Mouse (Mus musculus): ENCODE results near the gene Polr3g. TPM values are rescaled to one million over a fixed set of nuclear protein-coding genes. Genes with fewer than 3 reads are reported as not detected.

Gene Polr3g
- polyA plus RNA-seq, 1 experiment from 2014 or later, result 15.8 TPM

GRCm38 (mm10) chr13:81684884-81685283, 25.9 kb downstream of the Polr3g start:
- H3K36me3 ChIP-seq (ENCODE audit: control insufficient read depth, insufficient read depth, low read length), result peaks cover 24% of the 10 kb centered on the region
- no peak overlapping the region for H3K27ac ChIP-seq (replicated peaks in 1 of 2; ENCODE audit: control insufficient read depth in 1 of 2, insufficient read depth in 1 of 2, low read depth in 2 of 2, low read length in 2 of 2)
- H3K27me3 ChIP-seq (ENCODE audit: control insufficient read depth, insufficient read depth, low read length), result no peaks in the 10 kb centered on the region
- WGBS, result 88% methylated on average over 3 of the region's 3 CpGs
- no peak overlapping the region for H3K4me2 ChIP-seq (ENCODE audit: low read length)
- no peak overlapping the region for H3K9ac ChIP-seq (ENCODE audit: low read length)
- H3K9me3 ChIP-seq (ENCODE audit: control insufficient read depth, low read length), result no peaks in the 10 kb centered on the region
- no peak for ATAC-seq (ENCODE audit: insufficient number of reproducible peaks, insufficient read depth, low FRiP score, low read depth)
- H3K4me1 ChIP-seq (ENCODE audit: control insufficient read depth in 2 of 2, insufficient read depth in 2 of 2, low read length in 2 of 2), result no peaks in the 10 kb centered on the region
- H3K4me3 ChIP-seq (ENCODE audit: control insufficient read depth in 1 of 2, insufficient read depth in 1 of 2, low read depth in 1 of 2, low read length in 2 of 2), result no peak overlapping the region

GRCm38 (mm10) chr13:81684258-81684657, 26.6 kb downstream of the Polr3g start:
- Histone ChIP-seq H3K4me2 (ENCODE audit: low read length) (no peak overlapping the region), H3K4me1 (ENCODE audit: control insufficient read depth in 2 of 2, insufficient read depth in 2 of 2, low read length in 2 of 2) (no peaks in the 10 kb centered on the region), H3K9me3 (ENCODE audit: control insufficient read depth, low read length) (no peaks in the 10 kb centered on the region), H3K9ac (ENCODE audit: low read length) (no peak overlapping the region), H3K27me3 (ENCODE audit: control insufficient read depth, insufficient read depth, low read length) (no peaks in the 10 kb centered on the region), H3K27ac (replicated peaks in 1 of 2; ENCODE audit: control insufficient read depth in 1 of 2, insufficient read depth in 1 of 2, low read depth in 2 of 2, low read length in 2 of 2) (no peak overlapping the region), H3K36me3 (ENCODE audit: control insufficient read depth, insufficient read depth, low read length) (peaks cover 27% of the 10 kb centered on the region), H3K4me3 (ENCODE audit: control insufficient read depth in 1 of 2, insufficient read depth in 1 of 2, low read depth in 1 of 2, low read length in 2 of 2) (no peak overlapping the region)
- ATAC-seq (ENCODE audit: insufficient number of reproducible peaks, insufficient read depth, low FRiP score, low read depth), result no peak
- 69% methylated on average over 5 of the region's 5 CpGs for WGBS

GRCm38 (mm10) chr13:81683107-81683506, 27.7 kb downstream of the Polr3g start:
- Histone ChIP-seq H3K9me3 (ENCODE audit: control insufficient read depth, low read length) (no peaks in the 10 kb centered on the region), H3K4me1 (ENCODE audit: control insufficient read depth in 2 of 2, insufficient read depth in 2 of 2, low read length in 2 of 2) (no peaks in the 10 kb centered on the region), H3K9ac (ENCODE audit: low read length) (no peak overlapping the region), H3K36me3 (ENCODE audit: control insufficient read depth, insufficient read depth, low read length) (peaks cover 27% of the 10 kb centered on the region), H3K27ac (replicated peaks in 1 of 2; ENCODE audit: control insufficient read depth in 1 of 2, insufficient read depth in 1 of 2, low read depth in 2 of 2, low read length in 2 of 2) (no peak overlapping the region), H3K4me3 (ENCODE audit: control insufficient read depth in 1 of 2, insufficient read depth in 1 of 2, low read depth in 1 of 2, low read length in 2 of 2) (no peak overlapping the region), H3K27me3 (ENCODE audit: control insufficient read depth, insufficient read depth, low read length) (no peaks in the 10 kb centered on the region), H3K4me2 (ENCODE audit: low read length) (no peak overlapping the region)
- WGBS, result 86% methylated on average over 3 of the region's 3 CpGs
- ATAC-seq (ENCODE audit: insufficient number of reproducible peaks, insufficient read depth, low FRiP score, low read depth), result no peak

- Histone ChIP-seq H3K27ac (replicated peaks in 1 of 2; ENCODE audit: control insufficient read depth in 1 of 2, insufficient read depth in 1 of 2, low read depth in 2 of 2, low read length in 2 of 2) (no peak overlapping the region), H3K4me2 (ENCODE audit: low read length) (no peak overlapping the region), H3K9me3 (ENCODE audit: control insufficient read depth, low read length) (no peaks in the 10 kb centered on the region), H3K4me1 (ENCODE audit: control insufficient read depth in 2 of 2, insufficient read depth in 2 of 2, low read length in 2 of 2) (no peaks in the 10 kb centered on the region), H3K4me3 (ENCODE audit: control insufficient read depth in 1 of 2, insufficient read depth in 1 of 2, low read depth in 1 of 2, low read length in 2 of 2) (no peak overlapping the region), H3K27me3 (ENCODE audit: control insufficient read depth, insufficient read depth, low read length) (no peaks in the 10 kb centered on the region), H3K9ac (ENCODE audit: low read length) (no peak overlapping the region), H3K36me3 (ENCODE audit: control insufficient read depth, insufficient read depth, low read length) (peaks cover 56% of the 10 kb centered on the region)
- 74% methylated on average over 8 of the region's 8 CpGs for WGBS
- no peak for ATAC-seq (ENCODE audit: insufficient number of reproducible peaks, insufficient read depth, low FRiP score, low read depth)
These were observed 35.5 kb downstream of the Polr3g start for GRCm38 (mm10) chr13:81675333-81675732.

- Histone ChIP-seq H3K27me3 (ENCODE audit: control insufficient read depth, insufficient read depth, low read length) (no peaks in the 10 kb centered on the region), H3K4me3 (ENCODE audit: control insufficient read depth in 1 of 2, insufficient read depth in 1 of 2, low read depth in 1 of 2, low read length in 2 of 2) (no peak overlapping the region), H3K27ac (replicated peaks in 1 of 2; ENCODE audit: control insufficient read depth in 1 of 2, insufficient read depth in 1 of 2, low read depth in 2 of 2, low read length in 2 of 2) (no peak overlapping the region), H3K4me1 (ENCODE audit: control insufficient read depth in 2 of 2, insufficient read depth in 2 of 2, low read length in 2 of 2) (no peaks in the 10 kb centered on the region), H3K9me3 (ENCODE audit: control insufficient read depth, low read length) (no peaks in the 10 kb centered on the region), H3K4me2 (ENCODE audit: low read length) (no peak overlapping the region), H3K36me3 (ENCODE audit: control insufficient read depth, insufficient read depth, low read length) (peaks cover 70% of the 10 kb centered on the region), H3K9ac (ENCODE audit: low read length) (no peak overlapping the region)
- 80% methylated on average over 5 of the region's 5 CpGs for WGBS
- ATAC-seq (ENCODE audit: insufficient number of reproducible peaks, insufficient read depth, low FRiP score, low read depth), result no peak
These were observed 43.1 kb downstream of the Polr3g start for GRCm38 (mm10) chr13:81667713-81668112.

- ATAC-seq (ENCODE audit: insufficient number of reproducible peaks, insufficient read depth, low FRiP score, low read depth), result no peak
- Histone ChIP-seq H3K27me3 (ENCODE audit: control insufficient read depth, insufficient read depth, low read length) (no peaks in the 10 kb centered on the region), H3K4me2 (ENCODE audit: low read length) (no peak overlapping the region), H3K36me3 (ENCODE audit: control insufficient read depth, insufficient read depth, low read length) (peaks cover 53% of the 10 kb centered on the region), H3K4me3 (ENCODE audit: control insufficient read depth in 1 of 2, insufficient read depth in 1 of 2, low read depth in 1 of 2, low read length in 2 of 2) (no peak overlapping the region), H3K27ac (replicated peaks in 1 of 2; ENCODE audit: control insufficient read depth in 1 of 2, insufficient read depth in 1 of 2, low read depth in 2 of 2, low read length in 2 of 2) (no peak overlapping the region), H3K4me1 (ENCODE audit: control insufficient read depth in 2 of 2, insufficient read depth in 2 of 2, low read length in 2 of 2) (0 out of 4 replicates have a peak, but pooled peaks cover 0 to under 1% of the 10 kb centered on the region in 2 experiments), H3K9me3 (ENCODE audit: control insufficient read depth, low read length) (no peaks in the 10 kb centered on the region), H3K9ac (ENCODE audit: low read length) (no peak overlapping the region)
- 86% methylated on average over 5 of the region's 5 CpGs for WGBS
These were observed 46.5 kb downstream of the Polr3g start for GRCm38 (mm10) chr13:81664331-81664698.

- Histone ChIP-seq H3K4me2 (ENCODE audit: low read length) (no peak overlapping the region), H3K27me3 (ENCODE audit: control insufficient read depth, insufficient read depth, low read length) (no peaks in the 10 kb centered on the region), H3K27ac (replicated peaks in 1 of 2; ENCODE audit: control insufficient read depth in 1 of 2, insufficient read depth in 1 of 2, low read depth in 2 of 2, low read length in 2 of 2) (no peak overlapping the region), H3K4me3 (ENCODE audit: control insufficient read depth in 1 of 2, insufficient read depth in 1 of 2, low read depth in 1 of 2, low read length in 2 of 2) (no peak overlapping the region), H3K4me1 (ENCODE audit: control insufficient read depth in 2 of 2, insufficient read depth in 2 of 2, low read length in 2 of 2) (peaks cover 0 to 6% of the 10 kb centered on the region in 2 experiments; a peak in 2 of 4 replicates), H3K36me3 (ENCODE audit: control insufficient read depth, insufficient read depth, low read length) (peaks cover 47% of the 10 kb centered on the region), H3K9me3 (ENCODE audit: control insufficient read depth, low read length) (no peaks in the 10 kb centered on the region), H3K9ac (ENCODE audit: low read length) (no peak overlapping the region)
- ATAC-seq (ENCODE audit: insufficient number of reproducible peaks, insufficient read depth, low FRiP score, low read depth), result no peak
- 84% methylated on average over 12 of the region's 12 CpGs for WGBS
These were observed 47.1 kb downstream of the Polr3g start for GRCm38 (mm10) chr13:81663566-81664330.
